Mouse (Mus musculus) cerebellum, adult 2 months (tissue): ENCODE measurements around the gene Hoxb3.

Source experiments
- CTCF ChIP-seq: fragments of 200-500 bp; IDR thresholded peaks from 2 replicates; pipeline ENCODE4 v1.5.1; 2011; ENCODE audit warnings: low read depth, mild to moderate bottlenecking, control low read depth, low read length, moderate library complexity, borderline replicate concordance; ENCODE audit not compliant: insufficient read depth
- POLR2A ChIP-seq: fragments of 200-500 bp; IDR thresholded peaks from 2 replicates; pipeline ENCODE4 v1.6.1; 2011; ENCODE audit warnings: low read length, control low read depth, borderline replicate concordance; ENCODE audit not compliant: insufficient read depth

DNA sequence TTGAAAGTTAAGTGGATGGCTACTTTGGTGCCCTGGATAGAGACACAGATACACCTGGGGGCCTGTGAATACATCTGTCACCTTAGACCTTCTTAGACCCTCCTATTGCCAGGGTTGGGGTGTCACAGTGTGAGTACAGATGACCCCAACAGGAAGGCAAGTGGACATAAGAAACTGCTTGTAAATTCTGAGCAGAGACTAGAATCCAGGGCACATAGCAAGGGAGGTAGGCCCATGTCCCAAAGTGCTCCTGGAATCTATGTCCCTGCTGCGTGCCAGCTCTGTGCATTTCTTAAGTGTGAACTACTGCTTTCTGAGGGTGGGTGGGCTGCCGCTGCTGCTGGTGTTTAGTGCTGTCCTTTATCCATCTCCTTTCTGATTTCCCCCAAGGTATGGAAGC lies 27.7 kb downstream of the Hoxb3 start:
- TF ChIP-seq CTCF: no peak
- no peak for TF ChIP-seq POLR2A
